Mouse (Mus musculus) layer of hippocampus, postnatal 14 days (tissue): ENCODE data around the gene Mesd. TPM values are rescaled to one million over a fixed set of nuclear protein-coding genes. Genes with fewer than 3 reads are reported as not detected.

Experiments
- DNase-seq, 2 experiments: peaks; one replicate each; pipeline ENCODE4 v3.0.0; 2021 to 2022; ENCODE audit warnings: low spot score in 2 of 2, mixed read lengths in 1 of 2
- long read RNA-seq, 2 experiments: library from polyadenylated mRNA; stranded (forward); transcript quantifications; one replicate each; pipeline ENCODE4 v2.0.0; 2021
- total RNA-seq, 2 experiments: library from RNA; stranded (reverse); gene quantifications; 2 replicates each; pipeline ENCODE4 v1.2.3; 2021

The Mesd gene
- total RNA-seq: 10 to 100 TPM; 45.3 to 64.1 TPM
- long read RNA-seq, experiment 1, full-length matches to known transcripts: 76 of 85 reads
- long read RNA-seq, experiment 1, partial matches to known transcripts: 0 of 85 reads
- long read RNA-seq, experiment 1, other reads (novel, unspliced or antisense): 9 of 85 reads
- long read RNA-seq, experiment 2, full-length matches to known transcripts: 88 of 97 reads
- long read RNA-seq, experiment 2, partial matches to known transcripts: 0 of 97 reads
- long read RNA-seq, experiment 2, other reads (novel, unspliced or antisense): 9 of 97 reads

GRCm38 (mm10) chr7:83884021-83884658 is at the start of gene Mesd, which contains the start of gene Tlnrd1:
TSS of gene Mesd (plus strand) at chr7:83884466.
TSS of gene Tlnrd1 (minus strand) at chr7:83884305.
- DNase-seq: peak; percentile 86 to 88

GRCm38 (mm10) chr7:83838525-83839224 is 45.6 kb upstream of the Mesd start:
- no peak for DNase-seq

- no peak for DNase-seq
Measured at GRCm38 (mm10) chr7:83840076-83840475, 44.2 kb upstream of the Mesd start.

- no peak for DNase-seq
Measured at GRCm38 (mm10) chr7:83842486-83843259, 41.6 kb upstream of the Mesd start.

GRCm38 (mm10) chr7:83844807-83845206 is 39.5 kb upstream of the Mesd start:
- no peak for DNase-seq

- DNase-seq: no peak
Measured at GRCm38 (mm10) chr7:83847187-83848075, 36.8 kb upstream of the Mesd start.

GRCm38 (mm10) chr7:83851569-83852380 is 32.5 kb upstream of the Mesd start:
- DNase-seq: no peak

- peak in 1 of 2 experiments; percentile 12 for DNase-seq
Measured at GRCm38 (mm10) chr7:83852381-83853380, 31.6 kb upstream of the Mesd start.

GRCm38 (mm10) chr7:83855203-83855602 is 29.1 kb upstream of the Mesd start:
- no peak for DNase-seq

- DNase-seq: no peak
Measured at GRCm38 (mm10) chr7:83856353-83857207, 27.7 kb upstream of the Mesd start.

- DNase-seq: no peak
Measured at GRCm38 (mm10) chr7:83857208-83857488, 27.1 kb upstream of the Mesd start.

- no peak for DNase-seq
Measured at GRCm38 (mm10) chr7:83857921-83858320, 26.3 kb upstream of the Mesd start.

GRCm38 (mm10) chr7:83859378-83860083 is 24.7 kb upstream of the Mesd start:
- DNase-seq: no peak

- DNase-seq: no peak
Measured at GRCm38 (mm10) chr7:83863554-83863953, 20.7 kb upstream of the Mesd start.

GRCm38 (mm10) chr7:83868200-83868599 is 16.1 kb upstream of the Mesd start:
- DNase-seq: no peak

GRCm38 (mm10) chr7:83869839-83870543 is 14.3 kb upstream of the Mesd start:
- DNase-seq: no peak
